Mouse (Mus musculus): ENCODE data around the gene Stim1.

Gene Stim1

GRCm38 (mm10) chr7:102292228-102292627 is 24.6 kb downstream of the Stim1 start:
- in situ Hi-C loops (cut with MboI, MseI), result no loop called here

- in situ Hi-C loops (cut with MboI, MseI), result no loop called here
Observed at GRCm38 (mm10) chr7:102293234-102293633, 25.6 kb downstream of the Stim1 start.

GRCm38 (mm10) chr7:102300761-102301160 is 33.2 kb downstream of the Stim1 start:
- in situ Hi-C loops (cut with MboI, MseI), result loop anchor here in 1 of 2 experiments (10.0 kb wide), 1 partner anchor 1904 kb away; no protein-coding TSS in a partner anchor

- in situ Hi-C loops (cut with MboI, MseI), result loop anchor here in 1 of 2 experiments (10.0 kb wide), 1 partner anchor 1902 kb away; no protein-coding TSS in a partner anchor
Observed at GRCm38 (mm10) chr7:102302471-102302870, 34.9 kb downstream of the Stim1 start.

- in situ Hi-C loops (cut with MboI, MseI), result loop anchor here in 1 of 2 experiments (10.0 kb wide), 1 partner anchor 1899 kb away; no protein-coding TSS in a partner anchor
Observed at GRCm38 (mm10) chr7:102305596-102305995, 38.0 kb downstream of the Stim1 start.

GRCm38 (mm10) chr7:102310266-102310665 is 42.7 kb downstream of the Stim1 start:
- in situ Hi-C loops (cut with MboI, MseI), result no loop called here

- in situ Hi-C loops (cut with MboI, MseI), result no loop called here
Observed at GRCm38 (mm10) chr7:102310821-102311220, 43.2 kb downstream of the Stim1 start.

GRCm38 (mm10) chr7:102312840-102313534 is 45.4 kb downstream of the Stim1 start:
- in situ Hi-C loops (cut with MboI, MseI), result no loop called here

- in situ Hi-C loops (cut with MboI, MseI), result no loop called here
Observed at GRCm38 (mm10) chr7:102313535-102313863, 45.9 kb downstream of the Stim1 start.

- in situ Hi-C loops (cut with MboI, MseI), result no loop called here
Observed at GRCm38 (mm10) chr7:102314107-102314506, 46.5 kb downstream of the Stim1 start.

- in situ Hi-C loops (cut with MboI, MseI), result loop anchor here in 1 of 2 experiments (5.0 kb wide), 1 partner anchor 53 kb away; no protein-coding TSS in a partner anchor
Observed at GRCm38 (mm10) chr7:102314908-102315307, 47.3 kb downstream of the Stim1 start.

- in situ Hi-C loops (cut with MboI, MseI), result loop anchor here in 1 of 2 experiments (5.0 kb wide), 1 partner anchor 53 kb away; no protein-coding TSS in a partner anchor
Observed at GRCm38 (mm10) chr7:102315435-102315834, 47.8 kb downstream of the Stim1 start.

GRCm38 (mm10) chr7:102317583-102318168 is 50.1 kb downstream of the Stim1 start:
- in situ Hi-C loops (cut with MboI, MseI), result loop anchor here in 1 of 2 experiments (5.0 kb wide), 1 partner anchor 55 kb away; no protein-coding TSS in a partner anchor

GRCm38 (mm10) chr7:102322137-102322536 is 54.5 kb downstream of the Stim1 start:
- in situ Hi-C loops (cut with MboI, MseI), result no loop called here

- in situ Hi-C loops (cut with MboI, MseI), result no loop called here
Observed at GRCm38 (mm10) chr7:102326323-102326722, 58.7 kb downstream of the Stim1 start.

GRCm38 (mm10) chr7:102330270-102330669 is 62.7 kb downstream of the Stim1 start:
- in situ Hi-C loops (cut with MboI, MseI), result no loop called here

GRCm38 (mm10) chr7:102331476-102331875 is 63.9 kb downstream of the Stim1 start:
- in situ Hi-C loops (cut with MboI, MseI), result no loop called here

- in situ Hi-C loops (cut with MboI, MseI), result no loop called here
Observed at GRCm38 (mm10) chr7:102333741-102334140, 66.1 kb downstream of the Stim1 start.

- in situ Hi-C loops (cut with MboI, MseI), result no loop called here
Observed at GRCm38 (mm10) chr7:102337326-102337725, 69.7 kb downstream of the Stim1 start.

GRCm38 (mm10) chr7:102337898-102338297 is 70.3 kb downstream of the Stim1 start:
- in situ Hi-C loops (cut with MboI, MseI), result no loop called here

GRCm38 (mm10) chr7:102338956-102339355 is 71.3 kb downstream of the Stim1 start:
- in situ Hi-C loops (cut with MboI, MseI), result no loop called here

GRCm38 (mm10) chr7:102345893-102346292 is 78.3 kb downstream of the Stim1 start:
- in situ Hi-C loops (cut with MboI, MseI), result loop anchor here in 1 of 2 experiments (5.0 kb wide), 1 partner anchor 79 kb away; the partner anchor contains the start of gene Stim1

GRCm38 (mm10) chr7:102347327-102347726 is 79.7 kb downstream of the Stim1 start:
- in situ Hi-C loops (cut with MboI, MseI), result loop anchor here in 1 of 2 experiments (5.0 kb wide), 1 partner anchor 80 kb away; the partner anchor contains the start of gene Stim1

Data from T-helper 17 cell (primary cell).